Mouse (Mus musculus) spleen, adult 2 months (tissue): Measurements from ENCODE around the gene Jag1. TPM values are rescaled to one million over a fixed set of nuclear protein-coding genes. Genes with fewer than 3 reads are reported as not detected.
A peak's percentile ranks its signal among the peaks of the same experiment; 100 is the strongest.

ENCODE experiments used
- DNase-seq, 2 experiments: peaks; one replicate each; pipeline versions ENCODE4 v3.0.0 to v3.0.0-alpha.2; 2012 to 2021; ENCODE audit warnings: low spot score in 2 of 2, low read depth in 1 of 2
- H3K27ac ChIP-seq: fragments of 200-500 bp; 2 replicates; pipeline ENCODE4 v1.5.1; 2012; ENCODE audit warnings: low read length, inconsistent platforms; ENCODE audit not compliant: insufficient read depth
- H3K27me3 ChIP-seq: fragments of 200-500 bp; 2 replicates; pipeline ENCODE4 v1.6.1; 2012; ENCODE audit warnings: mild to moderate bottlenecking, moderate library complexity, low read length, inconsistent platforms; ENCODE audit not compliant: control insufficient read depth, insufficient read depth
- H3K36me3 ChIP-seq: fragments of 200-500 bp; 2 replicates; pipeline ENCODE4 v1.6.1; 2012; ENCODE audit warnings: mild to moderate bottlenecking, low read length, inconsistent platforms; ENCODE audit not compliant: control insufficient read depth, insufficient read depth
- H3K4me1 ChIP-seq: fragments of 200-500 bp; 2 replicates; pipeline ENCODE4 v1.6.1; 2011; ENCODE audit warnings: inconsistent platforms; ENCODE audit not compliant: control insufficient read depth, insufficient read depth, insufficient read length
- H3K4me3 ChIP-seq: fragments of 200-500 bp; 2 replicates; pipeline ENCODE4 v1.5.1; 2011; ENCODE audit warnings: mild to moderate bottlenecking, inconsistent platforms; ENCODE audit not compliant: insufficient read depth, insufficient read length; ENCODE audit errors: extremely low read depth
- CTCF ChIP-seq: fragments of 200-500 bp; IDR thresholded peaks from 2 replicates; pipeline ENCODE4 v1.5.1; 2011; ENCODE audit warnings: mild to moderate bottlenecking, inconsistent platforms; ENCODE audit not compliant: insufficient read depth, insufficient read length, insufficient replicate concordance; ENCODE audit errors: extremely low read depth
- POLR2A ChIP-seq: fragments of 200-500 bp; IDR thresholded peaks from 2 replicates; pipeline ENCODE4 v1.6.1; 2011; ENCODE audit warnings: low read depth, low read length, inconsistent platforms
- WGBS: fragments of 180-500 bp; shearing (Covaris S2); methylation state at CpG from one replicate; pipeline ENCODE4 v1.1.7; 2018; 5-methylcytosine and 5-hydroxymethylcytosine counted together
- polyA plus RNA-seq: library from polyadenylated mRNA; depleted of rRNA; stranded (reverse); fragments of >200 nt; gene quantifications from 2 replicates; pipeline ENCODE4 v1.2.3, GENCODE M21; 2012; rRNA removed

Gene Jag1
- polyA plus RNA-seq: 4.3 and 4.6 TPM in 2 replicates

DNA sequence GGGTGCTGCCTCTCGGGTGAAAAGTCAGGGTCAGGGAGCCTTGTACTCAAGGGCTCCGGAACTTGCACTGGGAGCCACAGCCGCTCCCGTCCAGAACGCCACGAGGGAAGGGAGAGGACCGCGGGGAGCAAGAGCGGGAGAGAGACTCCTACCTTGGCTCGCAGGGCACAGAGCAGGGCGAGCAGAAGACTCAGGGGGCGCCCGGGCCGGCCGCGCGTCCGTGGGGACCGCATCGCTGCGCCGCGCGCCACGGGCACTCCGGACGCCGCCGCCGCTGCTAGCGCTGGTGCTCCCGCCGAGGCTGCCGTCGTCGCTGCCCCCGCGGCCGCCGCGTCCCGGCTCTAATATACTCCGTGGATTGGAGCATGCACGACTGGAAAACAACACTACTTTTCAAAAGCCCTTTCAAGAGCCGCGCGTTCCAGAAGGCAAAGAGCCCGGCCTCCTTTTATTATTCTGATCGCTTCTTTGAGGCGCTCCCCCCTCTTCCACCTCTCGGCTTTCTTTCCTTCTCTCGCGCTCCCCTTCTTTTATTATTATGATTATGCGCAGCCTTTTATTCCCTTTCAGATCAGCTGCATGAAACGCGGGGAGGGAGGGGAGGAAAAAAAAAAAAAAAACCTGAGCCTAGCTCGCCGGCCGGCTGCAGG, at the start of gene Jag1:
Gene Jag1, minus strand, starts transcription at position 620 of the 650 bp plus-strand sequence.
- Histone ChIP-seq H3K36me3 (no peaks in the 10 kb centered on the region), H3K27ac (peak within 1 kb of the TSS; percentile 80), H3K4me3 (peak within 1 kb of the TSS; percentile 52), H3K27me3 (peaks cover 19% of the 10 kb centered on the region), H3K4me1 (no peaks in the 10 kb centered on the region; the same call in none of the 2 replicates)
- TF ChIP-seq POLR2A (no peak), CTCF (no peak)
- no peak for DNase-seq
- 1% methylated on average over 59 of the region's 59 CpGs for WGBS

DNA sequence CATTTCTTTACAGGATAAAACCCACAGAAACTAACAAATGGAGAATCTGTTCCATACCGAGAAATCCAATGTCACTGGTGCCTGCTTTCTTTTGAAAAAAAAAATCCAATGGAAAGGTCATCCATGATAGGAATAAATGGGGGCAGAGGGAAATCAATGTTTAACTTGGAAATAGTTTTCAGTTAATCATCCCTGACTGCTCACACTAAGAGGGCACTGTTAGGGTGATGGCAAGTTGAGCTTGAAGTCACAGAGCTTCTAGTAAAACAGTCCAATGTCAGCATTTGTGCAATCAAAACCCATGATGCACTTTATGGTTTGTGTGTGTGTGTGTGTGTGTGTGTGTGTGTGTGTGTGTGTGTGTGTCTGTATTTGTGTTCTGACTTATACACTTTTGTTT, 39.6 kb upstream of the Jag1 start:
- Histone ChIP-seq H3K36me3 (no peaks in the 10 kb centered on the region), H3K4me3 (no peak overlapping the region), H3K27me3 (no peaks in the 10 kb centered on the region), H3K27ac (no peak overlapping the region), H3K4me1 (no peaks in the 10 kb centered on the region)
- TF ChIP-seq CTCF: no peak
- TF ChIP-seq POLR2A: no peak
- no peak for DNase-seq
- WGBS: 92% methylated on average over 1 of the region's 1 CpGs

GRCm38 (mm10) chr2:137153825-137154224, 37.4 kb upstream of the Jag1 start:
- Histone ChIP-seq H3K36me3 (no peaks in the 10 kb centered on the region), H3K4me3 (no peak overlapping the region), H3K27me3 (no peaks in the 10 kb centered on the region), H3K27ac (no peak overlapping the region), H3K4me1 (no peaks in the 10 kb centered on the region)
- 80% methylated on average over 4 of the region's 4 CpGs for WGBS
- TF ChIP-seq POLR2A (no peak), CTCF (no peak)
- DNase-seq: no peak

DNA sequence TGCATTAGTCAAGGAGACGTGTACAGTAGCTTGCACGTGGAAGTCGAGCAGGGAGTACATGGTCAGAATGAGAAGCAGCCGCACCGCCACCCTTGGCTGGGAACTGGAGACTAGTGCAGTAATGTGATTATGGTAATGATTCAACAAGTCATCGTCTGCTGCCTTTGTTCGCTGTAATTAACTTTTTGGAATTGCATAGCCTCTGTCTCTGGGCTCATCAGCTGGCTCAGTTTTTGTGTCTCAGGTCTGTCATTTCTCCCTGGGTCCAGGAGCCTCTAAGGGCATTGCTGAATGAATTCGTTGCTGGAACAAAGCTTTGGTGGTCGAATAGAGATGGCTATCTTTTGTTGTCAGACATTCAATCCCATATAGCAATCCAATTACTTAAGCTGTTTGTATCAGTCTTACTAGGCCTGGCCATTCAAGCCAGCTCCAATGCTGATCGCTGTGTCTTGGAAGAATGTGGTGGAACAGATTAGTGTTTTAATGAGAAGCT, 36.8 kb upstream of the Jag1 start:
- TF ChIP-seq POLR2A (no peak), CTCF (no peak)
- H3K4me3 ChIP-seq: no peak overlapping the region
- DNase-seq: no peak
- no peaks in the 10 kb centered on the region for H3K4me1 ChIP-seq
- no peaks in the 10 kb centered on the region for H3K27me3 ChIP-seq
- H3K27ac ChIP-seq: no peak overlapping the region
- 88% methylated on average over 10 of the region's 10 CpGs for WGBS
- H3K36me3 ChIP-seq: no peaks in the 10 kb centered on the region

- no peaks in the 10 kb centered on the region for H3K36me3 ChIP-seq
- no peak overlapping the region for H3K4me3 ChIP-seq
- no peaks in the 10 kb centered on the region for H3K27me3 ChIP-seq
- H3K27ac ChIP-seq: no peak overlapping the region
- H3K4me1 ChIP-seq: no peaks in the 10 kb centered on the region
- TF ChIP-seq CTCF (no peak), POLR2A (no peak)
- DNase-seq: no peak
- 92% methylated on average over 3 of the region's 3 CpGs for WGBS
These were observed 34.5 kb upstream of the Jag1 start for GRCm38 (mm10) chr2:137150953-137151352.

DNA sequence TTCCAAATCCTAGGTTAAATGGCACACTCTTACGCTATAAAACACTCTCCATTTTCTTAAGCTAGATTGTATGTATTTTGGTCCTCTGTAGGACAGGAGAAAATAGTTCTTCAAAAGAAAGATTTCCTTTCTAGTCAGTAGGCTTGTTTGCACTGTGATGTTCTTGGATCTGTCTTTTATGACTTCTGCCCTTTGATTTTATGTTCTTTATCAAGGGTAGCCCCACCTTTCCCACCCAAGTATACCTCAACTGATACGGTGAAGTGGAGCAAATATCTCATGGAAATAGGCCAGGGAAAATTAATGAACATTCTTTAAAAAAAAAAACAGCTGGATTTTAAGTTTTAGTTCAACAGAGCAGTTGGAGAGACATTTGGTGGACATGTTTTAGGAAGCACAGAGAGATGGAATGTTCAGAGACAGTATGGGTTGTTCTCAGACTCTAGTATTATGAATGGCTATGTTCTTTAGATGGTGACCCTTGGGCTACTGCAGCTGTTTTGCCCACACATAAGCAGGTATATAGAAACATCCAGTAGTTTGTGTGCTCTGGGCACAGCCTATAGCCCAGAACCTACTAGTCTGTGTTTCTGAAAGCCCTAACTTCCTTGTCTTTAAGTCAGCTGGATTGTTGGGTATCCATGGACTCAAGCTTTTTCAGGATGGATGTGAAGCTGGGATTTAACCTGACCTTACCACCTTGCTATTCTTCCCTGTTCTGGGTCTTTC, 30.7 kb upstream of the Jag1 start:
- Histone ChIP-seq H3K27ac (no peak overlapping the region), H3K27me3 (no peaks in the 10 kb centered on the region), H3K4me3 (no peak overlapping the region), H3K36me3 (no peaks in the 10 kb centered on the region), H3K4me1 (no peaks in the 10 kb centered on the region)
- TF ChIP-seq POLR2A (no peak), CTCF (no peak)
- WGBS: 85% methylated on average over 2 of the region's 2 CpGs
- no peak for DNase-seq

GRCm38 (mm10) chr2:137138063-137138462, 21.6 kb upstream of the Jag1 start:
- no peak overlapping the region for H3K4me3 ChIP-seq
- 63% methylated on average over 1 of the region's 1 CpGs for WGBS
- TF ChIP-seq POLR2A: no peak
- no peak for TF ChIP-seq CTCF
- H3K4me1 ChIP-seq: no peaks in the 10 kb centered on the region
- no peak for DNase-seq
- no peak overlapping the region for H3K27ac ChIP-seq
- H3K27me3 ChIP-seq: no peaks in the 10 kb centered on the region
- no peaks in the 10 kb centered on the region for H3K36me3 ChIP-seq
